Mouse (Mus musculus) spleen, adult 2 months (tissue): ENCODE results near the gene Mab21l1. TPM values are rescaled to one million over a fixed set of nuclear protein-coding genes. Genes with fewer than 3 reads are reported as not detected.

ENCODE experiments used
- DNase-seq, 2 experiments: peaks; one replicate each; pipeline versions ENCODE4 v3.0.0 to v3.0.0-alpha.2; 2012 to 2021; ENCODE audit warnings: low spot score in 2 of 2, low read depth in 1 of 2
- H3K27ac ChIP-seq: fragments of 200-500 bp; 2 replicates; pipeline ENCODE4 v1.5.1; 2012; ENCODE audit warnings: low read length, inconsistent platforms; ENCODE audit not compliant: insufficient read depth
- H3K27me3 ChIP-seq: fragments of 200-500 bp; 2 replicates; pipeline ENCODE4 v1.6.1; 2012; ENCODE audit warnings: mild to moderate bottlenecking, moderate library complexity, low read length, inconsistent platforms; ENCODE audit not compliant: control insufficient read depth, insufficient read depth
- H3K36me3 ChIP-seq: fragments of 200-500 bp; 2 replicates; pipeline ENCODE4 v1.6.1; 2012; ENCODE audit warnings: mild to moderate bottlenecking, low read length, inconsistent platforms; ENCODE audit not compliant: control insufficient read depth, insufficient read depth
- H3K4me1 ChIP-seq: fragments of 200-500 bp; 2 replicates; pipeline ENCODE4 v1.6.1; 2011; ENCODE audit warnings: inconsistent platforms; ENCODE audit not compliant: control insufficient read depth, insufficient read depth, insufficient read length
- H3K4me3 ChIP-seq: fragments of 200-500 bp; 2 replicates; pipeline ENCODE4 v1.5.1; 2011; ENCODE audit warnings: mild to moderate bottlenecking, inconsistent platforms; ENCODE audit not compliant: insufficient read depth, insufficient read length; ENCODE audit errors: extremely low read depth
- CTCF ChIP-seq: fragments of 200-500 bp; IDR thresholded peaks from 2 replicates; pipeline ENCODE4 v1.5.1; 2011; ENCODE audit warnings: mild to moderate bottlenecking, inconsistent platforms; ENCODE audit not compliant: insufficient read depth, insufficient read length, insufficient replicate concordance; ENCODE audit errors: extremely low read depth
- POLR2A ChIP-seq: fragments of 200-500 bp; IDR thresholded peaks from 2 replicates; pipeline ENCODE4 v1.6.1; 2011; ENCODE audit warnings: low read depth, low read length, inconsistent platforms
- WGBS: fragments of 180-500 bp; shearing (Covaris S2); methylation state at CpG from one replicate; pipeline ENCODE4 v1.1.7; 2018; 5-methylcytosine and 5-hydroxymethylcytosine counted together
- polyA plus RNA-seq: library from polyadenylated mRNA; depleted of rRNA; stranded (reverse); fragments of >200 nt; gene quantifications from 2 replicates; pipeline ENCODE4 v1.2.3, GENCODE M21; 2012; rRNA removed

Gene Mab21l1
- not detected in 2 replicates for polyA plus RNA-seq

DNA sequence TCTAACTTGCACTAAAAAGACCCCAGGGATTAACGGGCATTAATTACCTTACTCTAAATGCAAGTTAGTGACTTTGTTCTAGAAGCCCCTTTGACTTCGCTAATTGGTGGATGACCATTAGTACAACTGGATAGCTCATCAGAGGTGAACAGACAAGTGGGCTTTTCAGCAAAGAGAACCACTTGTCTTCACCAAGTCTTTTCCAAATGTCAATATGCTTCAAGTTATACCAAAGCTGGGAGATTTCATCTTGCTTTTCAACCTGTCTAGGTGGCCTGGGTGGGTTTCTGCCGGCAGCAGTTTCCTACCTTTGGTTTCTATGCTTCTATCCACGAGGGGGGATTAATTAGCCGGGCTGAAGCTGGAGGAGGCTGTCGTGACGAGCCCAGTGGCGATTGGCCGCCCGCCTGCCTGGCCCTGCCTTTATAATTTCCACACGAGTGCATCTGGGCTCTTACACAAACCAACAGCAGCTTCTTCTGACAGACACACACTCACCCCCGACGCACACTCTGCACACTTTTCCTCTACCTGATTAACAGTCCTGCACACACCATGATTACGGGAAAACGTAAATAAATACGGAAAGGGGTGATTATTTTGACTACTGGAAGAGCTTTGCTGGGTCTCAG lies at the start of gene Mab21l1:
Gene Mab21l1, plus strand, starts transcription at position 455 of the 632 bp plus-strand sequence.
- TF ChIP-seq CTCF (no peak), POLR2A (no peak)
- no peak within 1 kb of the TSS for H3K27ac ChIP-seq
- peaks cover 21% of the 10 kb centered on the region for H3K27me3 ChIP-seq
- no peaks in the 10 kb centered on the region for H3K36me3 ChIP-seq
- peak within 1 kb of the TSS; percentile 36; the same call in 1 of the 2 replicates for H3K4me3 ChIP-seq
- 17% methylated on average over 16 of the region's 16 CpGs for WGBS
- DNase-seq: no peak
- H3K4me1 ChIP-seq: no peaks in the 10 kb centered on the region

DNA sequence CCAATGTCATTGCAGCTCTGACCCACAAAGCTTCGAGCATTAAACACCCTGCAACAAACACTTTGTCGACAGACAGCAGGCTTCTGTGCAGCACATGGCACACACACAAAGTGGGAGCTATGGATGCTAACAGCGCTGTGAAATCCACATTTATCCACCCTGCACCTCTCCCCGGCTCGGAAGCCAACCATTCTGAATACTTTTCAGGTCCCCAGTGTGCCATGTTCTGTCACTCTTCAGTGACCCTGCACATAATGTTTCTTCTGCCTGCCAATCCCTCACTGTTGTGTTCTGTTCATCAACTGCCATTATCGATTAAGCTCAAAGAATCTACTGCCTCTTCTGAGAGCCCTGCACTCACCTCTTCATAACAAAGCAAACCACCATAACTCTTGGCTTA lies 48.6 kb upstream of the Mab21l1 start:
- H3K4me1 ChIP-seq: no peaks in the 10 kb centered on the region
- TF ChIP-seq CTCF (no peak), POLR2A (no peak)
- no peak overlapping the region for H3K27ac ChIP-seq
- no peak for DNase-seq
- H3K27me3 ChIP-seq: no peaks in the 10 kb centered on the region
- H3K36me3 ChIP-seq: no peaks in the 10 kb centered on the region
- 90% methylated on average over 6 of the region's 6 CpGs for WGBS
- H3K4me3 ChIP-seq: no peak overlapping the region

DNA sequence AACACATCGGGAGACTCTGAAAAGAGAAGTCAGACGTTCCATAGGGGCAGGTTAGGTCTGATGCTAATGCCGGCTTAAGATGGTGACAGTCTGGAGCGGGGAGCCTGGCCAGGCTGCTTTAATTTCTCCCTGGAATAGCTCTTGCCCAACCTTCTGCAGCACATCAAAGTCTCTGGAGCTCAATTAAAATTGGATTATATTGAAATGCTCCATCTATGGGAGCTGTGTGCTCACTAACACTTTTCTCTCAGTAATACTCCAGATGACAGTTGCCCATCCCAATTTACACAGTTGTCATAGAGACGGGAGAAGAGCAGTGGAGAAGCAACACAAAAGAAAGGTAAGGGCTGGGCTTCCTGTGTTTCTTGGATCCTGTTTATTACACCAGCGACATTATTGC lies 40.9 kb upstream of the Mab21l1 start:
- Histone ChIP-seq H3K4me1 (no peaks in the 10 kb centered on the region), H3K27me3 (no peaks in the 10 kb centered on the region), H3K27ac (no peak overlapping the region), H3K4me3 (no peak overlapping the region), H3K36me3 (no peaks in the 10 kb centered on the region)
- no peak for DNase-seq
- TF ChIP-seq POLR2A: no peak
- no peak for TF ChIP-seq CTCF
- 90% methylated on average over 6 of the region's 6 CpGs for WGBS

DNA sequence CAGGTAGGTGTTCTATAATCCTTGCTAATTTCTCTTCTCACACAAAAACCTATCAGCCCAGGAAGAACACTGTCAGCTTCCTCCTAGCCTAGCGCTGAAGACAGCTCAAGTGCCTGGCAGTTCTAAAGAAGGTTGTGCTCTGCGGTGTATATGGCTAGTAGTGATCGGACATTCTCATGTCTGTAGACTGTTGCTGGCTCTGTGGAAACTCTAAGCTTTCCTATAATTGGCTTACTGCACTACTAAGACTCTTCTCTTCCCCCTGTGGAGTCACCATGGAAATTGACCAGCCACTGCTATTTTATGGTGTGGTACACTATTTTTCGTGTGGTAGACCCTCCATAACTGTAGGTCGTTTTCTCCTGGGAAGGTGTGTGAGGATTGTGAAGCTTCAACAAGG lies 40.1 kb upstream of the Mab21l1 start:
- 82% methylated on average over 5 of the region's 5 CpGs for WGBS
- Histone ChIP-seq H3K4me1 (no peaks in the 10 kb centered on the region), H3K27ac (no peak overlapping the region), H3K27me3 (no peaks in the 10 kb centered on the region), H3K4me3 (no peak overlapping the region), H3K36me3 (no peaks in the 10 kb centered on the region)
- DNase-seq: no peak
- no peak for TF ChIP-seq POLR2A
- no peak for TF ChIP-seq CTCF

DNA sequence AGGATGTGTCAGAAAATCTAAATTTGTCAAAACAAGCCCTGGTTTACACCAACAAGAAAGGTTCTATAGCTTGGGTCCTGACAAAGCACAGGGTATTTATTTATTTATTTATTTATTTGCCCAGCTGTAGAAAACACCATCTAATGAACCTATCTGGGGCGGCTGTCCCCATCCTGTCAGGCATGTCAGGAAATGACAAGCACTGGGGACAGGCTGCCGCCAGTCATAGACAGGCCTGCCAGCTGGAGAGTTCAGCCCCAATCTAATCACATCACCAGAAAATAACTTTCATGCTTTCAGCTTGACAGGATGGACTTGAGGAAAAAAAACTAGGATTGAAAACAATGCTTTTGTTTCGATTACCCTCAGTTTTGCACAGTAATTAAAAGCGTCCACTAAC lies 39.7 kb upstream of the Mab21l1 start:
- TF ChIP-seq CTCF (no peak), POLR2A (no peak)
- Histone ChIP-seq H3K36me3 (no peaks in the 10 kb centered on the region), H3K4me3 (no peak overlapping the region), H3K27ac (no peak overlapping the region), H3K27me3 (no peaks in the 10 kb centered on the region), H3K4me1 (no peaks in the 10 kb centered on the region)
- no peak for DNase-seq
- 85% methylated on average over 4 of the region's 4 CpGs for WGBS

DNA sequence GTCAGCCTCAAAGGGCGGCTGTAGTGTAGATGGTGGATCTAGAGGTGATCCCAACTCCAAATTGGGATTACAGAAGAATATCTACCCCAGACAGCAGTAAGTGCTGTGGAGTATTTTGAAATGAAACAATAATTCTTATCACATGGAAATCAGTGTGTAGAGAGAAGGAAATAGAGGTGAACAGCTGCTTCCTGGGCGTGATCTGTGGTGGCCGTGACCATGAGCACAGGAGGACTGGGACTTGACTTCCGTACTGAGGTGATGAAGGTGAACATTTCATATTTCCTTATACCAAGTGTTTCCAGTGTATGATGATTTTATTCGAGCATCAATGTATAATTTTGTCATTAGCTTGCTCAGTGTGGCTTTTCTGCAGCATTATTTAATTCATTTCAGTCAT lies 38.4 kb upstream of the Mab21l1 start:
- DNase-seq: no peak
- no peak for TF ChIP-seq POLR2A
- TF ChIP-seq CTCF: no peak
- WGBS: 15% methylated on average over 5 of the region's 5 CpGs

DNA sequence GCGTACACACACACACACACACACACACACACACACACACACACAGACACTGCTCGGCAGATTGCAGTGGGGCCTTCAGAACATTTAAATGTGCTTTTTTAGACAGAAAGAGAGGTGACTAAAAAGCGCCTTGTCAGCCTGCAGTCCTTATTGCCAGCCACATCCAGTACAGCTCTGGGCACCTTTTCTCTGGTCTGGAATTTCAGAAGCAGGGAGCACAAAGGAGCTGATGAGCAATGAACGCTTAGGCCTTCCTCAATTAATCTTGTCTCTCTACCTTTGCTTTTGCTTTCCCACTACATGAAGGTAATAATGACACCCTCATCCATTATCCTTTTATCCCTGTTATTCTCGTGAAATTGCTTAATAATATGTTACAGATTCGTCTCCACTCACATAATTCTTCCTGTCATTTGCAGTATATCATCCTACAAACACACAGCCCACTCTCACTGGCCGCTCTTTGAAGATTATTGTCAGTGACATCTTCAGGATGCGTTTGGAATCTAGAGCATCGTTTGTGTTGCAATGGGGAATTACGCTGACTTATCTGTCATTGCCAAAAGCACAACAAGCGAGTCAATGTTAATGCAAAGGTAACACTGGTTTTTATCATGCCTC lies 31.8 kb upstream of the Mab21l1 start:
- Histone ChIP-seq H3K27ac (no peak overlapping the region), H3K4me1 (no peaks in the 10 kb centered on the region), H3K36me3 (no peaks in the 10 kb centered on the region), H3K27me3 (no peaks in the 10 kb centered on the region), H3K4me3 (no peak overlapping the region)
- DNase-seq: no peak
- TF ChIP-seq POLR2A (no peak), CTCF (no peak)
- WGBS: 87% methylated on average over 11 of the region's 11 CpGs

More for the DNA sequence above, 38.4 kb upstream of the Mab21l1 start:
- Histone ChIP-seq H3K4me1 (no peaks in the 10 kb centered on the region), H3K4me3 (no peak overlapping the region), H3K27me3 (no peaks in the 10 kb centered on the region), H3K27ac (no peak overlapping the region), H3K36me3 (no peaks in the 10 kb centered on the region)
